Mouse (Mus musculus): ENCODE measurements at regions not wholly inside any gene's neighbourhood (a gene's known extent, or its start where the extent isn't known, plus 50 kb on each side); places are given as distances from the start of the nearest gene placed in this dataset.
A peak's percentile ranks its signal among the peaks of the same experiment; 100 is the strongest.
"Not testable (repeated sequence)": the region's sequence is repeated elsewhere in the genome, so short reads cannot be mapped to it uniquely, and the experiment has no call there.

GRCm38 (mm10) chr10:45859137-45859536 lies 281.5 kb downstream of the Hace1 start:
- no peak for ATAC-seq

- ATAC-seq, result no peak
Measured at GRCm38 (mm10) chr10:45859909-45860308, 282.3 kb downstream of the Hace1 start.

DNA sequence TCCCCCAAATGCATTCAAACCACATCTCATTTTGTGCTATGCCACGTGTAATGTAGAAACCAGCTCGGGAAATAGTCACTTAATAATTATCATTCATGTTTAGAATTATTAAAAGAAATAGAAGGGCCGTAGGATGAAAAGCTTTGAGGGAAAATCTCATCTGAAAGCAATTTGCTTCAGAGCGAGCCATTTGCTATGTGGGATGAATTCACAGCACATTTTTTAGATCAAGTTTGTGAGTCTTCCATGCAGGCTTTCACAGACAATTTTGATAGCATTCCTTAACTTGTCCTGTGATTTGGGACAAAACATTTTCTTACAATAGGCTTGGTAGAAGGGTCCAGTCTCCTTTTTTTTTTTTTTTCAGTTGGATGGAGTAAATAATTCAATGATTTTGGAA lies 283.1 kb downstream of the Hace1 start:
- no peak for ATAC-seq

- no peak for ATAC-seq
Measured at GRCm38 (mm10) chr10:45865793-45866192, 288.2 kb downstream of the Hace1 start.

GRCm38 (mm10) chr10:45866860-45867259 lies 289.2 kb downstream of the Hace1 start:
- ATAC-seq, result no peak

GRCm38 (mm10) chr10:45871028-45871427 lies 293.4 kb downstream of the Hace1 start:
- no peak for ATAC-seq

DNA sequence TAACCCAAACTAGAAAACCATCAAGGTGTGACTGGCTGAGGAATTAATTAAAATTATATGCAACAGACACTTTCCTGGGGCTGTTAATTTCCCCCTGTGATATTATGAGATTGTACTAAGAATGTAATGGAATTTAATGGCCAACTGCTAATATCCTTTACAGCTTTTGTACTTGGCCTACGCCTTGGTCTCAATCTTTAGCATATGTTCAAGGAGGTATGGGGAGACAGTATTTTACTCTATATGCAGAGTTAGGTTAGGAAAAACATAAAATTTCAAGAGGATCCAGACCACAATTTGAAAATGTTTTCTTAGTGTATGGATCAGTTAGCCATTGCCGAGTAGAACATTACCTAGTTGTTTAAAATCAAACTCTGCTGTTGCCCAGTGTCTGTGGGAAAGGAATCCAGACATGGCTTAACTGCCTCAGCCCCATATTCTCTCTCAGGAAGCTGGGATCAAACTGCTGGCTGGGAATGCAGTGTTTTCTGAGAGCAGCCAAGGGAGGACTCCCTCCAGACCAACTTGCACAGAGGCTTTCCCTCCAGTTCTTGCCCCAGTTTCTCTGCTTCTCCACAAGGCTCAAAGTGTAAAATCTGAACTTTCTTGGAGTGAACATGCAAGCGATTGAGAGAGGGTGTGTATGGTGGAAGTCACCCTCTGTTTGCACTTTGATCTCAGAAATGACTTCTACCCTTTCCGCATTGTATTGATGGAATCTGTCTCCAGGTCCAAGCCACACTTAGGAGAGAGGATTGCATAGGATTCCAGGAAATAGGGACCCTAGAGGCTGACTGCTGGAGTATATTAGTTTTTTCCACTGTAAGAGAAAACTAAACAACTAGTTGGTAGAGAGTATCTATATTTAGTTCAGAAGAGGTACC lies 294.6 kb downstream of the Hace1 start:
- no peak for ATAC-seq

GRCm38 (mm10) chr10:45873805-45874780 lies 296.5 kb downstream of the Hace1 start:
- no peak for ATAC-seq

GRCm38 (mm10) chr10:45875287-45875686 lies 297.7 kb downstream of the Hace1 start:
- not testable (repeated sequence) for ATAC-seq

GRCm38 (mm10) chr10:45883745-45884144 lies 306.1 kb downstream of the Hace1 start:
- ATAC-seq, result no peak

DNA sequence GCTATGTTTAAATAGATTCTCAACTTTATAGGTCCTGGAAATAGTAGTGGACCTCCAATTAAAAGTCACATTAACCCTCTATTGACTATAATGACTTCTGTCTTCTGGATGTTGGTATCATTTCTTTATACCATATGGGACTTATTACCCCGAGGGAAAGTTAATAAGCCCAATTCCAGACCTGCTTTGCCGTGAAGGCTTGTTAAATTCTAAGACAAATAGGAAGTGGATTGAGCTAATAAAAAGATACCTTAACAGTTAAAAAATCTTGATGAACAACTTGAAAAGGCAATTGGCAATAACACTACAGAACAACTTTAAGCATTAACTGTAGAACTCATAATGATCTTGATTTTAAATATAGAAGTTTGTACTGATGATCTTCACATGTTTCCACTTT lies 309.0 kb downstream of the Hace1 start:
- no peak for ATAC-seq

GRCm38 (mm10) chr10:45888835-45889234 lies 311.2 kb downstream of the Hace1 start:
- ATAC-seq, result no peak

- no peak for ATAC-seq
Measured at GRCm38 (mm10) chr10:45889381-45889951, 311.8 kb downstream of the Hace1 start.

DNA sequence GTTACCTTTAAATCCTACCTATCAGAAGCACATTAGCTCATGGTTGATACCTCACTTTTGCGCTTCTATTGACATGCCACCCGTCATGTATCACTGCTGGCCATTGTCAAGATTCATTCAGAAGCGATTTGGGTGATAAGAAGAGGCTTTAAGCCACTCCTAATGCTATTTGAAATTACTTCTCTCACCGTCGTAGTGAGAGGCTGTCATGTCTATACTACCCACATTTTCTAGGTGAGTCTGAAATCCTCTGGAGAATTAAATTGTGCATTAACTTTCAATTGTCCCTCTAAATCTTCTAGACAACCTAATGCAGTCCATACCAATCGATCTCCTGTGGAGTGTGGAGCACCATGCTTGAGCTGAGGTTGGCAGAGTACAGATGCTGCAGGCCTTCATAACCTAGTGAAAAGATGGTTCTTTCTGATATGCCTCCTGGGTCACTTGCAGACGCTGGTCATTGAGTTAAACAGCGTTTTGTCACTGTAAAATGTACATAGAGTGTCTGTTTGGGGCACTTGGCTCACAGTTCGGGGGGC lies 312.5 kb downstream of the Hace1 start:
- no peak for ATAC-seq

GRCm38 (mm10) chr10:45892464-45892863 lies 314.8 kb downstream of the Hace1 start:
- ATAC-seq, result no peak

DNA sequence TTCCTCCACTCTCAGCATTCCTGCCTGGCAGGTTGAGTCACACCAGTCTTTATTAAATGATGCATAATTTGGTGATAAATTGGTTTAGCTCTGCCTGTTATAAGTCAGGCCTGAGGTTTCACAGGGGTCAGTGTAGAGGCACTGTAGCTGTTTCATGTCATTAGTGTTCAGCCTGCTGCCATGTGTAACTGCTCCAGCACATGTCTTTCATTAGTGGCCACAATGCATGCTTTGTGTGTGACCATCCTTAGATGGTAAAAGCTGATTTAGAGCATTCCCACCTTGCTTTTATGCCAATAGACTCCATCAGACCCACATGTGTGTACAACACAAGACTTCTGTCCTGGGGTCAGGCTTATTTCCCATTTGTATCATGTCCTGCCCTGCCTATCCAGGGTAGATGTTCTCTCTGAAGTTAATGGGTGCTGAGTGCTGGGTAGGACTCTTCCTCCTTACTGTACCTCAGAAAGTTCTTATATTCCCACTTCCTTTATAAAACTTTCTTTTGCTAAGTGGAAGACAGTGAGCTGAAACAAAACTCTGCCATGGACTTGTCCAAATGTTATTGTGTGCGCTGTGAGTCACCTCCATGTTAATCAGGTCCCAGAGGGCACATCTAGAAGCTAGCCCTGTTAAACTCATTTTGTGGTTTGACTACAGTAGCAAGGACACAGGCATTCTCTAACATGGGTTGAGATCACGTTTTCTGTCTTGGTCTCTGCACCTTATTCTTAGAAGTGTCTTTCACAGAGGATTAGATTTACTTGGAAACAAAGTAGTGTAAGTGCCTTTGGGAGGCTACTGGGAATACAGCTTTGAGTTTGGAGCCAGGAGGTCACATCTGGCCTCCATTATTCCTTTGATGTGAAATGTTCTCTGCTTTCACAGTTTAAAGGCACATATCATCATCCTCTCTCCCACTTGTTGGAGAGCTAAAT lies 316.5 kb downstream of the Hace1 start:
- no peak for ATAC-seq

DNA sequence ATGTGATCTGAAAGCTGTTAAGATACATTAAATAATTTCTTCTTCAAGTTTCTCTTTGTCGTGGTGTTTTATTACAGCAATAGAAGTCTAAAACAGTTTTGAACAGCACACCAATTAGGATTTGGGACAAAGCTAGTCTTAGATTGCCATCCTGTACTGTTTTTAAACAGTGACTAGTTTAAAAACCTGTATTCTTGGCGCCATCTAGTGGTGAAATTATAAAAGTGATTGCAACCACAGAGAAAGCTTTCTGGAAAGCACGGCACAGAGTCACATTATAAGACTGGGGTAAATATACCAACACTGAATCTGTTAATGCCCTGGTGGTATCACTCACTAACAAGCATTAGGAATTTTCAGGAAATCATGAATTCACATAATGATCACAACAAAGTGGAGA lies 339.3 kb downstream of the Hace1 start:
- ATAC-seq, result peak; percentile 38

GRCm38 (mm10) chr10:45925746-45926145 lies 348.1 kb downstream of the Hace1 start:
- ATAC-seq, result no peak

- ATAC-seq, result no peak
Measured at GRCm38 (mm10) chr10:45933631-45934310, 356.1 kb downstream of the Hace1 start.

DNA sequence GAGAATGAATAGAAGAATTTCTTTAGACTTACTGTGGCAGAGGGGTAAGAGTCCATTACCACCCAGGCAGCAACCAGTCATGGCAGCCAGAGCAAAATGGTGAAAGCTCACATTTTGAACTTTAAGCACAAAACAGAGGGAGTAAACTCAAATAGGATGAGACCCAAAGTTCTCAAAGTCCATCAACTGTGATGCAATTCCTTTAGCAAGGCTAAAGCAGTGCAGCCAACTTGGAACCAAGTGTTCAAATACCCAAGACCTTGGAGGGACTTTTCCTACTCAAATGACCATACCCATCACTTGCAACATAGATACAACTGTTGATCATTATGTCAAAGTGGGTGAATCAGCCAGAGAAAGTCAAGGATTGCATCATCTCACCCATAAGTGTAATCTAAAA lies 380.1 kb downstream of the Hace1 start:
- ATAC-seq, result no peak

- no peak for ATAC-seq
Measured at GRCm38 (mm10) chr10:45972240-45972639, 394.6 kb downstream of the Hace1 start.

Measured in inflammation-experienced regulatory T-cells, adult 6 months (primary cell).